Mouse (Mus musculus) MEL (cell line): ENCODE measurements around the gene Fbrsl1. TPM values are rescaled to one million over a fixed set of nuclear protein-coding genes. Genes with fewer than 3 reads are reported as not detected.

Experiments used
- DNase-seq: peaks from one replicate; pipeline ENCODE4 v3.0.0; 2011; ENCODE audit warnings: low read depth, low spot score
- H3K27ac ChIP-seq: 2 replicates; pipeline ENCODE4 v1.5.1; 2012; ENCODE audit warnings: low read depth, mild to moderate bottlenecking, control low read depth, low read length, moderate library complexity; ENCODE audit not compliant: control insufficient read depth
- H3K27me3 ChIP-seq, 2 experiments: fragments of 150-350 bp in 1 of 2; sonication (generic) in 1 of 2; 2 replicates each; pipeline ENCODE4 v1.6.1; 2012; ENCODE audit warnings: low read length in 2 of 2, mild to moderate bottlenecking in 2 of 2, improper control_type of control experiment in 1 of 2, moderate library complexity in 1 of 2; ENCODE audit not compliant: insufficient read depth in 2 of 2, control insufficient read depth in 1 of 2
- H3K36me3 ChIP-seq, 2 experiments: 2 replicates each; pipeline ENCODE4 v1.6.1; 2012 to 2014; ENCODE audit warnings: low read length in 2 of 2, improper control_type of control experiment in 1 of 2, inconsistent platforms in 1 of 2, mild to moderate bottlenecking in 1 of 2; ENCODE audit not compliant: insufficient read depth in 2 of 2, control insufficient read depth in 1 of 2
- H3K4me1 ChIP-seq, 2 experiments: fragments of 150-350 bp in 1 of 2; sonication (generic) in 1 of 2; 2 replicates each; pipeline ENCODE4 v1.6.1; 2012; ENCODE audit warnings: low read length in 2 of 2, improper control_type of control experiment in 1 of 2, mild to moderate bottlenecking in 1 of 2; ENCODE audit not compliant: insufficient read depth in 2 of 2, control insufficient read depth in 1 of 2
- H3K4me3 ChIP-seq, 2 experiments: fragments of 150-350 bp in 1 of 2; sonication (generic) in 1 of 2; 2 replicates each; pipeline ENCODE4 v1.5.1; 2012; ENCODE audit warnings: low read depth in 2 of 2, low read length in 2 of 2, mild to moderate bottlenecking in 2 of 2, moderate library complexity in 2 of 2, control low read depth in 1 of 2, improper control_type of control experiment in 1 of 2; ENCODE audit not compliant: control insufficient read depth in 1 of 2, insufficient read depth in 1 of 2
- H3K79me2 ChIP-seq: 2 replicates; pipeline ENCODE4 v1.6.1; 2012; ENCODE audit warnings: mild to moderate bottlenecking, low read length, moderate library complexity; ENCODE audit not compliant: control insufficient read depth, poor library complexity, insufficient read depth
- H3K9ac ChIP-seq: 2 replicates; pipeline ENCODE4 v1.6.1; 2012; ENCODE audit warnings: low read depth, mild to moderate bottlenecking, control low read depth, low read length, moderate library complexity; ENCODE audit not compliant: control insufficient read depth, poor library complexity, severe bottlenecking
- H3K9me3 ChIP-seq: fragments of 150-350 bp; sonication (generic); replicated peaks from 2 replicates; pipeline ENCODE4 v1.6.1; 2012; ENCODE audit warnings: mild to moderate bottlenecking, low read length, improper control_type of control experiment, moderate library complexity; ENCODE audit not compliant: insufficient read depth
- E2F4 ChIP-seq: IDR thresholded peaks from 2 replicates; pipeline ENCODE4 v1.6.1; 2011; ENCODE audit warnings: low read depth, low read length, improper control_type of control experiment, borderline replicate concordance
- EP300 ChIP-seq, 2 experiments: IDR thresholded peaks; 2 replicates each; pipeline ENCODE4 v1.6.1; 2011; ENCODE audit warnings: improper control_type of control experiment in 2 of 2, low read length in 2 of 2, low read depth in 1 of 2, mild to moderate bottlenecking in 1 of 2
- GATA1 ChIP-seq: IDR thresholded peaks from 2 replicates; pipeline ENCODE4 v1.6.1; 2011; ENCODE audit warnings: low read depth, low read length, improper control_type of control experiment
- HCFC1 ChIP-seq: IDR thresholded peaks from 2 replicates; pipeline ENCODE4 v1.6.1; 2012; ENCODE audit warnings: low read depth, mild to moderate bottlenecking, inconsistent platforms, low read length, improper control_type of control experiment, moderate library complexity
- MAFK ChIP-seq: IDR thresholded peaks from 2 replicates; pipeline ENCODE4 v1.6.1; 2011; ENCODE audit warnings: low read depth, mild to moderate bottlenecking, low read length, improper control_type of control experiment, borderline replicate concordance
- MAX ChIP-seq: IDR thresholded peaks from 2 replicates; pipeline ENCODE4 v1.6.1; 2011; ENCODE audit warnings: low read length, improper control_type of control experiment
- MEF2A ChIP-seq: IDR thresholded peaks from 2 replicates; pipeline ENCODE4 v1.6.1; 2014; ENCODE audit warnings: low read depth, mild to moderate bottlenecking, inconsistent platforms, low read length, improper control_type of control experiment; ENCODE audit not compliant: poor library complexity, insufficient replicate concordance, severe bottlenecking; ENCODE audit errors: extremely low read depth
- MXI1 ChIP-seq: IDR thresholded peaks from 2 replicates; pipeline ENCODE4 v1.6.1; 2011; ENCODE audit warnings: mild to moderate bottlenecking, low read depth, low read length, improper control_type of control experiment
- NRF1 ChIP-seq: IDR thresholded peaks from 2 replicates; pipeline ENCODE4 v1.6.1; 2014; ENCODE audit warnings: low read depth, mild to moderate bottlenecking, inconsistent platforms, low read length, improper control_type of control experiment, moderate library complexity; ENCODE audit not compliant: poor library complexity, insufficient read depth, severe bottlenecking
- POLR2A ChIP-seq, 2 experiments: IDR thresholded peaks; 2 replicates each; pipeline ENCODE4 v1.6.1; 2011 to 2012; ENCODE audit warnings: low read length in 2 of 2, mild to moderate bottlenecking in 2 of 2, control low read depth in 1 of 2, improper control_type of control experiment in 1 of 2, low read depth in 1 of 2, moderate library complexity in 1 of 2; ENCODE audit not compliant: control insufficient read depth in 1 of 2, insufficient read depth in 1 of 2, poor library complexity in 1 of 2
- POLR2AphosphoS2 ChIP-seq: IDR thresholded peaks from 2 replicates; pipeline ENCODE4 v1.6.1; 2011; ENCODE audit warnings: low read length, improper control_type of control experiment
- TAL1 ChIP-seq: IDR thresholded peaks from 2 replicates; pipeline ENCODE4 v1.6.1; 2012; ENCODE audit warnings: mild to moderate bottlenecking, inconsistent platforms, low read length, moderate library complexity, mixed read lengths
- TBP ChIP-seq: IDR thresholded peaks from 2 replicates; pipeline ENCODE4 v1.8.0; 2011; ENCODE audit warnings: low read depth, low read length, improper control_type of control experiment
- TCF12 ChIP-seq: IDR thresholded peaks from 2 replicates; pipeline ENCODE4 v1.6.1; 2014; ENCODE audit warnings: low read depth, mild to moderate bottlenecking, inconsistent platforms, low read length, improper control_type of control experiment, moderate library complexity
- UBTF ChIP-seq: IDR thresholded peaks from 2 replicates; pipeline ENCODE4 v1.6.1; 2012; ENCODE audit warnings: low read depth, mild to moderate bottlenecking, inconsistent platforms, low read length, improper control_type of control experiment, moderate library complexity, borderline replicate concordance; ENCODE audit not compliant: insufficient read depth
- USF1 ChIP-seq: IDR thresholded peaks from 2 replicates; pipeline ENCODE4 v1.6.1; 2014; ENCODE audit warnings: low read depth, mild to moderate bottlenecking, inconsistent platforms, low read length, improper control_type of control experiment, moderate library complexity
- polyA plus RNA-seq, 2 experiments: library from polyadenylated mRNA; stranded (reverse) in 1 of 2; unstranded in 1 of 2; fragments of >175 nt in 1 of 2; fragments of >200 nt in 1 of 2; gene quantifications; 2 replicates each; pipeline versions ENCODE4 v1.2.1 to v1.2.4; 2012; ENCODE audit warnings: low replicate concordance in 2 of 2, low read depth in 1 of 2; ENCODE audit not compliant: insufficient read length in 2 of 2, insufficient read depth in 1 of 2, missing spikeins in 1 of 2
- total RNA-seq: library from RNA; depleted of rRNA; stranded (reverse); fragments of 300-350 nt; gene quantifications from 2 replicates; pipeline ENCODE4 v1.2.3, GENCODE M21; 2012

Gene Fbrsl1
- total and polyA plus RNA-seq, 3 experiments = 12.7 to 56.1 TPM; not detected in 1

GRCm38 (mm10) chr5:110415806-110416700 lies 32.2 kb downstream of the Fbrsl1 start:
- TF ChIP-seq HCFC1 (no peak), MAFK (no peak)
- Histone ChIP-seq H3K4me1 (no peaks in the 10 kb centered on the region), H3K27me3 (no peaks in the 10 kb centered on the region), H3K9me3 (no peaks in the 10 kb centered on the region), H3K79me2 (no peaks in the 10 kb centered on the region), H3K27ac (no peak overlapping the region), H3K4me3 (no peak overlapping the region), H3K36me3 (no peaks in the 10 kb centered on the region), H3K9ac (no peak overlapping the region)
- DNase-seq = no peak

GRCm38 (mm10) chr5:110415022-110415421 lies 33.3 kb downstream of the Fbrsl1 start:
- TF ChIP-seq POLR2AphosphoS2 (no peak), MEF2A (no peak), GATA1 (no peak), EP300 (IDR thresholded peaks at IDR 0.05; ENCODE audit: low read depth in 1 of 2, low read length in 2 of 2) (no peak), TCF12 (no peak), TBP (no peak), NRF1 (no peak), MAX (no peak), E2F4 (no peak), UBTF (no peak), TAL1 (no peak), USF1 (no peak), POLR2A (IDR thresholded peaks at IDR 0.05; ENCODE audit: control insufficient read depth in 1 of 2, insufficient read depth in 1 of 2, low read depth in 1 of 2, low read length in 2 of 2, poor library complexity in 1 of 2) (no peak), MXI1 (no peak)
- no peaks in the 10 kb centered on the region for H3K79me2 ChIP-seq
- H3K4me3 ChIP-seq = no peak overlapping the region
- H3K4me1 ChIP-seq = no peaks in the 10 kb centered on the region
- DNase-seq = no peak
- no peak overlapping the region for H3K9ac ChIP-seq
- H3K9me3 ChIP-seq = no peaks in the 10 kb centered on the region
- H3K27me3 ChIP-seq = no peaks in the 10 kb centered on the region
- H3K36me3 ChIP-seq = no peaks in the 10 kb centered on the region
- H3K27ac ChIP-seq = no peak overlapping the region
